Mouse (Mus musculus): ENCODE measurements around the gene Dpp9.
"Not testable (repeated sequence)": the region's sequence is repeated elsewhere in the genome, so short reads cannot be mapped to it uniquely, and the experiment has no call there.

Dpp9 gene

DNA sequence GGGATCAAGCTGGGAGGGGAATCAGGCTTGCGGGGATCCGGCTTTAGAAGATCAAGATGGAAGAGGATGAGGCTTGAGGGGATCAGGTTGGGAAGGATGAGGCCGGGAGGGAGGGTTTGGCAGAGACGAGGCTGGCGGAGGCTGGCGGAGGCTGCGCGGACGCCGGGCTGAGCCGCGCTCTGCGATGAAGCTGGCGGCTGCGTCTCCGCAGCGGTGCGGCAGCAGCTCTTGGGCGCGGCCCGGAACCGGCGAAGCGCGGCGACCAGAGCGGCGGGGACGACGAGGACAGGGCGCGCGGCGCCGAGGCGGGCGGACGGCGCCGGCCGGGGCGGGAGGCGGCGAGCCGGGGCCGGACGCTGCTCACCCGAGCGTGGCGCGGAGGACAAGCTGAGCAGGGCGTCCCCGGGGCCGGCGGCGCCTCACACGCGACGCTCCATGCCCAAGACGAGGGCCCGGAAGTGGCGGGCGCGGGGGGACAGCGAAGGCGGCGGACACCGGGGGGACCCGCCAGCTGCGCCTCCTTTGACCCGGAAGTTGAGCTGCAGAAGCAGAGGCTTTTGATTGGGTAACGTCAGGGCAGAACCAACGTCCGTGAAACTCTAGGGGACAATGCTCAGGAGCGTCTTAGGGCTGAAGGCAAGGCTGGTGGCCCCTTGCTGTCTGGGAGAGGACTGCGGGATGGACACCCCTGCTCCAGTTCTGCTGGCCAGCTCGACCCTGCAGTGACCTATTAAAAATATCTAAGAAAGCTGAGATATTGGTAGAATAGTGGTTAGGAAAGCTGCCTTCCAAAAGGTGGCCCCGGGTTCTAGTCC, at the start of gene Dpp9:
TSS of gene Dpp9 (minus strand) at position 529 of the 815 bp plus-strand sequence.
- peak; percentile 90 to 91 for DNase-seq (ENCODE audit: low spot score in 2 of 2)

DNA sequence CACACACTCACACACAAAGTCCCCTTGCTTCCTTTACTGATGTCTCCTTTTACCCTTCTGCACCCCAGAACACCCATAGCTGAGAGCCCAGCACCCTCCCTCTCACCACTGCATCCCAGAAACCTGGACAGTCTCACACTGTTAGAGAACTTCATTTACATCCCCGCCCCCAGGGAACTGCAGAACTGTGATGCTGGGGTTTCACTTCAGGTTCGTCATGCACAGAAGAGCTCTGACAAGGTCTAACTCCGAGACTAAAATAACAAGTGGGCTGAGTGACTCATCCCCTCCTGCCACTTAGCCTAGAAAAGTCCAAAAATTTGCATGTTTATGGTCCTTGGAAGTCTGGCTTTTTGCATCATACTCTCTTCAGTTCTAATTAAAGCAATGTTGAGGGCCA, 47.6 kb upstream of the Dpp9 start:
- DNase-seq (ENCODE audit: low spot score in 2 of 2): no peak

DNA sequence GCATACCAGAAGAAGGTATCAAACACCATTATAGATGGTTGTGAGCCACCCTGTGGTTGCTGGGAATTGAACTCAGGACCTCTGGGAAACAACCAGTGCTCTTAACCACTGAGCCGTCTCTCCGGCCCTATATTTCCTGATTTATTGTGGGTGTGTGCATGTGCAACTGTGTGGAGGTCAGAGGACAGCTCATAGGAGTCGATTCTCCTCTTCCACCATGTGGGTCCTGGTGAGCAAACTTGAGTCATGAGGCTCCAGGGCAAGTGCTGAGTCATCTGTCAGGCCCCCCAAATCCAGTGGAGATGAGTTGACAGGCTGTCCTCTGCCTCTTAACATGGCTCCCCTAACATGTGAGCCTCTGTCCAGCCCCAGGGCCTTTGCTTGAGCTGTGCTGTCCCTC, 47.2 kb upstream of the Dpp9 start:
- DNase-seq (ENCODE audit: low spot score in 2 of 2): no peak

DNA sequence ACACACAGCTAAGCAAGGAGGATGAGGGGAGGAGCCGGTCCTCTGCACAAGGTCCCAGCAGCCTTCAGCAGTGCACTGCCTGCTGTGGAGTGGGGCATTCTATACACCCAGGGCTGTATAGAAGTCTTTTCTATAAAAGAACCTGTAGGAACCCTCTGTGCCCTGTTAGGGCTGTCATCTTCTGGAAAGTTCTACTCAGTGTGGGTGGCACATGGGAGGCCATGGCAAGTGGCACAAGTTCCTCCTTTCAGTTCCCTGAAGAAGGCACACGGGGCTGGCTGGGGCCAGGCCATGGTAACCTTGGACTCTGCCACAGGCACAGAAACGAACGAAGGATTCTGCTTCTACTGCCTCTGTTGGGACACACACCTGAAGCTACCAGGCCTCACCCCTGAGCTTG, 46.3 kb upstream of the Dpp9 start:
- DNase-seq (ENCODE audit: low spot score in 2 of 2): no peak

DNA sequence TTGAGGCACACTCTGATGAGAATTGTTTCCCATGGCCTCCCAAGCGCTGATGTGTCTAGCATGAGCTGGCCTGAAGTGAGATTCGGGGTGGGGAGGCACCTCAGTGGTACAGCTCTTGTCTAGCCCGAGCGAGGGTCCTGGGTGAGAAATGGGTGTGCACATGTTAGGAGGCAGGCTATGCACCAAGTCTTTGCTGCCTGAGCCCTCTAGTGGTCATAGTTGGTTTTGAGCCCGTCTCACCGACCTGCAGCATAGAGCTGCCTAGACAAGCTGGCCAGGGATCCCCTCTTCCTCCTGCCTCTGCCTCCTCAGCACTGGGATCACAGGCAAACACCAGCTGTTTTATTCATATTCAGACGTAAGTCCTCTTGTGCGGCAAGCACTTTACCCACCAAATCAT, 45.3 kb upstream of the Dpp9 start:
- peak in 1 of 2 experiments; percentile 74 for DNase-seq (ENCODE audit: low spot score in 2 of 2)

DNA sequence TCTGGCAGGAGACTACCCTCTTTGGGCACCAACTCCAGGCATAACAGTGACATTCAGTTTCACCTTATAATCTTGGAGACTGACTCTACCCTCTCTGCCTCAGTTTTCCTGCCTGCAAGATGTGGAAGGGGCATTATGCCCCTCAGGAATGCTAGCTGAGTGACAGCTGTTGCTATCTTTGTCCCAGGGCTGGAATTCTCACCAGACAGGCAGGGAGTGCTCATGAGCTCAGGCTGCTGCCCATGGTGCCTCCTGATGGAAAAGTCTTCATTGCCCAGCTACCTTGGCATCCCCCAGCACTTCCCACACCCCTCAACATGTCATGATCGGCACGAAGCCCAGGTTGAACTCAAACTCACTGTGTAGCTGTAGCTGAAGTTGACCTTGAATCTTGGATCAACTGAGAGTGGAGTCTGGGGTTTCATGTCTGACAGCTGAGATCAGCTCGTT, 44.0 kb upstream of the Dpp9 start:
- no peak for DNase-seq (ENCODE audit: low spot score in 2 of 2)

DNA sequence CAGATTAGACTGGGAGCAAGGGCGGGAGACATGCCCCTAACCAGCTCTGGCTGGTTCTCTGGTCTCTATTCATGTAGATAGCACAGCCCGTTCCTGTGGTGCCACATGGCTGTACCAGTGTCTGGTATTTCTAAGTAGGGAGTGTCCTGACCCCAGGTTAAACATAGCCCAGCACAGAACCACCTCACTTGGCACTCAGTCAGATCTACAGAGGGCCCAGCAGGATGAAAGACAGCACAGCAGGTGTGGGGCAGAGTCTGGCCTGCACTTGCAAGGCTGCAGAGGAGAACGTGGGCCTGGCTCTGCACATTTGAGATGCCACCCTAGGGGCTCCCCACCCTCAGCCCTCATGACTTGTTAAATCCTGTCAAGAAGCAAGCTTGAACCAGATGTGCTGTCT, 42.5 kb upstream of the Dpp9 start:
- DNase-seq (ENCODE audit: low spot score in 2 of 2): no peak

DNA sequence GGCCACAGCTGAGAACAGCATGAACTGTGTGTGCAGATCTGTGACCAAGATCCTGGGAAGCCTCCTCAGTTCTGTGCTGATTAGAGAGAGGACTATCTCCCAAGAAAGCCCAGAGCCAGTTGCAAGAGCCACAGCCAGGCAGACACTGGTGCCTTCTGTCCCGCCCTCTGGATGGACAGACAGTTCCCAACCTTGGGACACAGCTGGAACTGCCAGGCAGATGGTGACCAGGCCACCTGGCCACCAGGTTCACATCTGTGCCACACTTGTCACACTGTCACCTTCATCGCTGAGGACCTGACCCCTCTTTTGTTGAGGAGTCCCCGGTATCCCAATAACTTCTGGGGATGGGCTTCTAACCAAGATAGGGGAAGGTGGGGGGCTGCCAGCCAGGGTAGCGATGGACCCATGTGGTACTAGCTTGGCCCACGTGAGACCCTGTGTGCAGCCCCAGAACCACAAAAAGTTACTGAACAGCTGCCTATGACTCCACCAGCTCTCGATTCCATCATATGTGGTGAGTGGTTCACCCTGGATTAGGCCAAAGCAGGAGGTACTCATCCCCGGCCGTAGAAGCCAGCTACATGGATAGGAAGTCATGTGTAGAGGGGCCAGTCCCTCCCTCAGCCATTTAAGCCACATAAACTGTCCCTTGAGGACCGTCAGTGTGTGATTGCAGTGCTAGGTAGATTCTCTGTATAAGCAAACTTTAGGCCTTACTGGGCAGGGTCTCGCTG, 40.8 kb upstream of the Dpp9 start:
- no peak for DNase-seq (ENCODE audit: low spot score in 2 of 2)

DNA sequence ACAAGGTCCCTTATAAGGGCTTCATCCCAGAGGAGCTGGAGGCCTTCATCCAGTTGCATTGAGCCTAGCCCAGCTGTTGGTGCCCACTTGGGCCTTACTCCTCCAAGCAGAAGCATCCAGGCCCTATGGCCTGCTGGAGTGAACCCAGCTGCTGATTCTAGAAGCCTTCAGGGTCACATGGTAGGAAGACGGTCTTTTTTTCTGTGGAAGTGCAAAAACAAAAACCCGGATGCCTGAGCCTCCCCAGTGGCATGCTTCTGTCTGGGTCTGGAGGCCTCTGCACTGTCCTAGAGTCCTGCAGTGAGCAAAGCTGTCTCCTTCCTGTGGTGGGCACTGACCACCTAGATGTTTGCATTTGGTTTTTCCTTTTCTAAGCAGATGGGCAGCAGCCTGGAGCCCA, 40.1 kb upstream of the Dpp9 start:
- not testable (repeated sequence) for DNase-seq (ENCODE audit: low spot score in 2 of 2)

DNA sequence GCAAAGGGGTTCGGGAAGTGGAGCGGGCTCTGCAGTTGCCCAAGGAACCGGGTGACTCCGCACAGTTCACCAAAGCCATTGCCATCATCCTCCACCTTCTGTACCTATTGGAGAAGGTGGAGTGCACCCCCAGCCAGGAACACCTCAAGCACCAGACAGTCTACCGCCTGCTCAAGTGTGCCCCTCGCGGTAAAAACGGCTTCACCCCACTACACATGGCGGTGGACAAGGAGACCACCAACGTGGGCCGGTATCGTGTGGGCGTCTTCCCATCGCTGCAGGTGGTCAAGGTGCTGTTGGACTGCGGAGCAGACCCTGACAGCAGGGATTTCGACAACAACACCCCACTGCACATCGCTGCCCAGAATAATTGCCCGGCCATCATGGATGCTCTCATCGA, 39.6 kb upstream of the Dpp9 start:
- not testable (repeated sequence) for DNase-seq (ENCODE audit: low spot score in 2 of 2)

DNA sequence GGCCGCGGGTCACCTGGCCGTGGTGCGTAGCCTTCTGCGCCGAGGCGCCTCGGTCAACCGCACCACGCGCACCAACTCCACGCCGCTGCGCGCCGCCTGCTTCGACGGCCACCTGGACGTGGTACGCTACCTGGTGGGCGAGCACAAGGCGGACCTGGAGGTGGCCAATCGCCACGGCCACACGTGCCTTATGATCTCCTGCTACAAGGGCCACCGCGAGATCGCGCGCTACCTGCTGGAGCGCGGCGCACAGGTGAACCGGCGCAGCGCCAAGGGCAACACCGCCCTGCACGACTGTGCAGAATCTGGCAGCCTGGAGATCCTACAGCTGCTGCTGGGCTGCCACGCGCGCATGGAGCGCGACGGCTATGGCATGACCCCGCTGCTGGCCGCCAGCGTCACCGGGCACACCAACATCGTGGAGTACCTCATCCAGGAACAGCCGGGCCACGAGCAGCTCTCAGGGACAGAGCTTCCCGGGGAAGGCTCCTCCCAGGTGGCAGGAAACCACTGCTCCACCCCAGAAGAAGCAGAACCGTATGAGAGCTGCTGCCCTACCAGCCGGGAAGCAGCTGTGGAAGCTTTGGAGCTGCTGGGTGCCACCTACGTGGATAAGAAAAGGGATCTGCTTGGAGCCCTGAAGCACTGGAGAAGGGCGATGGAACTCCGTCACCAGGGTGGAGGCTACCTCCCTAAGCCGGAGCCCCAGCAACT, 38.6 kb upstream of the Dpp9 start:
- DNase-seq (ENCODE audit: low spot score in 2 of 2): no peak

DNA sequence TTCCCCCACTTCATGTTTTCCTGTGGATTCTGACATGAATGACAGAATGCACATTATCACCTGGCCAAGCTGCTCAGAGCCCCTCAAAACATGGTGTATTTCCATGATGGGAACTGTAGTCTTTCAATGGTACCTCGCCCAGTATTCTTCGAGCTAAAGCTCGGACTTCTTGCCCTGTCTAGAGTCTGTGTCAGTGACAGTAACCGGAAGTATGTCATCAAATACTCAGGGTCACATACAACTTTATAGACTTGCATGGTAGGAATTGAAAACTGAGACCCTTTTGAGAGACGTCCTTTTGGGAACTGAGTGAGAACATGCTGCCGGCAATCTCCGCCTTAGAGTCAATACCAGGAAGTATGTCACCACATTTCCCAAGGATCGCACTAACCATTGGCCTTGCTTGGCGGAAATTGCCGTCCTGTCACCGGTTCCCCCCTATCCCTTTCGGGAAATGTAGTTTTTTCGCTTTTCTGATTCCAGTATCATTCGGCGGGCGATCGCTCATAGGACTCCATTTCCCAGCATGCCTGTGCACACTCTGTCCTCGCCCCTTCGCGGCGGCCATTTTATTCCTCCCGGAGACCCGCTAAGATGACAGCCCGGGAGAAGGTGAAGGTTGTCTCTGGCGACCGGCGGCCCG, 37.7 kb upstream of the Dpp9 start, which contains the start of gene Fem1a:
TSS of gene Fem1a (plus strand) at position 572 of the 643 bp plus-strand sequence.
- peak; percentile 91 for DNase-seq (ENCODE audit: low spot score in 2 of 2)

DNA sequence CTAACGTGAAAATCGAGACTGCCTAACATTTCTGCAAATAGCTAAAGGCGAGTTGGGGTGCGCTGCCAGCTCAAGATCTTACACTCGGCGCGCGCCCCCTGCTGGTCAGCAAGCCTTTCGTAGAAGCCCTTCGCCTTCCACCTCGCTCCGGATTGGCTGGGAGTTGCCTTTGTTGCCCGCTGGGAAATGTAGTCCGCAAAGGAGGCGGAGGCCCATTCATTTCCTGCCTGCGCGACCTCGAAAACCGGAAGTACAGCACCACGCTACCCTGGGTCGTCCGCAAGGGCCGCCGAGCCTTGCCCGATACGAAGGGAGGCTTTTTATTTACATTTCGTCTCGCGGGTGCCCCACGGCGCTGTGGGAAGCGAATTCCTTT, 37.1 kb upstream of the Dpp9 start:
- DNase-seq (ENCODE audit: low spot score in 2 of 2): peak; percentile 95 to 99

DNA sequence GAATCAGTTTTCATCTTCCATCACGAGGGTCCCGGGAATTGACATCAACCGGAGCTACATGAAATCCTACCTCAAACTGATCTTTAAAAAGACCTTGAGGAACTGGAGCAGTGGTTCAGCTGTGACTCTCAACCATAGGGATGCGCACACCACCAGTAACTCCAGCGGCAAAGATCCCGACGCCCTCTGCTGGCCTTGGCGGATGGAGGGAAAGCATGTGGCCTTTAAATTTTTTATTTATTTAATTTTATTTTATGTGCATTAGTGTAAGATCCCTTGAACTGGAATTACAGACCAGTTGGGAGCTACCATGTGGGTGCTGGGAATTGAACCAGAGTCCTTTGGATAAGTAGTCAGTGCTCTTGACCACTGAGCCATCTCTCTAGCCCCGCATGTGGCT, 36.7 kb upstream of the Dpp9 start:
- DNase-seq (ENCODE audit: low spot score in 2 of 2): no peak

DNA sequence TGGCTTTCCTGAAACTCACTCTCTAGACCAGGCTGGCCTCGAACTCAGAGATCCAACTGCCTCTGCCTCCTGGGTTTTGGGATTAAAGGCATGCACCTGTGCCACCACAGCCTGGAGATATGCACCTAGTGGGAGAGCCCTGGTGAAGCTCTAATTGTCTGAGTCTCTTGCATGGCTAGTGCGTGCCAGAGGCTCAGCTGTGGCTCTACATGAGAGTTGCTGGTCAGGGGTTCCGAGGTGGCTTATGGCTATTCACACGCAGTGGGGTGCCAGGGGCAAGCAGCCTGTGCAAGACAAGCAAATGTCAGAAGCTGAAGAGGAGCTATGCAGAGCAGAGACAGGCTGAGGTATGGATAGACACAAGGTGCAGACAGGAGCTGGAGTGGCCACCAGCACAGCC, 36.0 kb upstream of the Dpp9 start:
- no peak for DNase-seq (ENCODE audit: low spot score in 2 of 2)

DNA sequence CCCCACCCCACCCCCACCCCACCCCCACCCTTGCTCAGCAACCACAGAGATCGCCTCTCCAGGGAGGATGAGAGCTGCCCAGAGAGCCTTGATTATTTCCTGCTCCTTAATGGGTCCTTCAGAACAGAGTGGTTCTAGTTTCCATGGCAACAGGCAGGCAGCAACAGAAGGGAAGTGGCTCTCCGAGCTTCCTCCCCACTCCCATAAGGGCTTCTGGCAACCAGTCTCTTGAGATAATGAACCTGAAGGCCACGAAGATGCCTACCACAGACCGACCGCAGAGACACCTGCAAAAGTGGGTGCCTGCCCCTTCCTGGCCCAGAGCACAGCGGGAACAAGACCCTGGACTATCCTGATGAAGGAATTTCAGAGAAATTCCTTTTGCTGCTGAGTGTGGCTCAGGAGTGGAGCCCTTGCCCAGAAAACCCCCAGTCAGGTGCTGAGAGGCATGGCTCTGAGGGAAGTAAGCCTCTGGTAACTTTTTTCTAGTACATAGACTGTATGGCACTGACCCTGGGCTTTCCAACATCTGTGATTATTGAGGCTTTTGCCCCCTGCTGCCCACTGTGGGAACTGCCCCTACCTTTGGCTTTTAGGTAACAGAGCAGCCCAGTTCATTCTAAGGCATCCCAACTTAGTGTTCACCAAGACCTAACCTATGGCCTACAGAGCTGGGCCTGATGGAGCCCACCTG, 32.6 kb upstream of the Dpp9 start:
- no peak for DNase-seq (ENCODE audit: low spot score in 2 of 2)

DNA sequence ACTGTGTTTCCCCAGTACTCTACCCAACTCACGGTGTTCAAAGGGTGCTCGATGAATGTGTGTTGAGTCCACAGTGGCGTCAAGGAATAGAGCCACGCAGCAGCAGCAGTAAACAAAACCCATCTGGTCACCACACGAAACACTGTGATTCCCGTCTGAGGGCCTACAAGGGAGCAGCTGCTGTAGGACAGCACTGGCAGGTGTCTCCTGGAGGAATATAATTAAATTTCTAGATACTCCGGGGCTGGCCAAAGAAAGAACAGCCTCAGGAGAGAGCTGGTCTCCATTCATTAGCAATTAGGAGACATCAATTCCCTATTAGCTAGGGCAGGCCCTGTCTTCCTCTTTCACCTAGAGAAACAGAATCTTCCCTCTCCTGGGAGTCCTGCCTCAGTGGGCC, 26.9 kb upstream of the Dpp9 start:
- DNase-seq (ENCODE audit: low spot score in 2 of 2): no peak

DNA sequence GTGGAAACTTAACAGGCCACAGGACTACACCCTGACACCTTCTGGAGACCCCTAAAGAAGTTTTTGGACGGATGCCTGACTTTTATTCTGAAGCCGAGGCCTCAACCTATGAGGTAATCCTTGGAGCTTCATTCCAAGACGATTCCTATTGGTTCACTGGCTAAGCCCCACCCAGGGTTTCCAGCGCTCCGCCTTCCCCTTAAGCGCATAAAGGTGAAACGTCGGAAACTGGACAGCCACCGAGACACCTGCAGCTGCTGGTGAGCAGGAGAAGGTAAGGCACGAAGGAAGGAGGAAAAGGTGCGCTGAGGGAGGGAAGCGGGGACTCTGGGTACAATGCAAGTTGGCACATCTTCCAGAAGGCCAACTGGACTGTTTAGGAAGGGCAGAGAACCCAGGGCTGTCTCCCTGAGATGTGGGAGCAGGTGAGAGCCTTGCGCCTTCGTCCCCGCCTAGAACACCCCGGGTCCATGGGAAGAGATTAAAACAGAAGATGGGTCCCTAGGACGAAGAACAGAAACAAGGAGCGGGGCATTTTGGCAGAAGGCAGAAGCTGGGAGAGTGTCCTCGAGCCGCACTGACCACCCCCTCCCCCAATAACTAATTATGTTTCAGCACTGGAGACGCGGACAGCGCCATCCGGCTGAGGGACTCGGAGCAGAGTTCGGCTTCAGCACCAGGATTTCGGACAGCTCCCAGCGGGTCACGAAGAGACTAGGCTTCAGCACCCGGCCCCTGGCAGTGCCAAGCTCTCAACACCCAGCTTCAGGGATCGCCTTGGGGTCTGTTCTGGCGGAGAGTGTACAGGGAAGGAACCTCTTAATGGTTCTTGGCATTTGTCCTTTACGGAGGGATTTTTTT, 23.1 kb upstream of the Dpp9 start:
- DNase-seq (ENCODE audit: low spot score in 2 of 2): peak; percentile 74 to 94

DNA sequence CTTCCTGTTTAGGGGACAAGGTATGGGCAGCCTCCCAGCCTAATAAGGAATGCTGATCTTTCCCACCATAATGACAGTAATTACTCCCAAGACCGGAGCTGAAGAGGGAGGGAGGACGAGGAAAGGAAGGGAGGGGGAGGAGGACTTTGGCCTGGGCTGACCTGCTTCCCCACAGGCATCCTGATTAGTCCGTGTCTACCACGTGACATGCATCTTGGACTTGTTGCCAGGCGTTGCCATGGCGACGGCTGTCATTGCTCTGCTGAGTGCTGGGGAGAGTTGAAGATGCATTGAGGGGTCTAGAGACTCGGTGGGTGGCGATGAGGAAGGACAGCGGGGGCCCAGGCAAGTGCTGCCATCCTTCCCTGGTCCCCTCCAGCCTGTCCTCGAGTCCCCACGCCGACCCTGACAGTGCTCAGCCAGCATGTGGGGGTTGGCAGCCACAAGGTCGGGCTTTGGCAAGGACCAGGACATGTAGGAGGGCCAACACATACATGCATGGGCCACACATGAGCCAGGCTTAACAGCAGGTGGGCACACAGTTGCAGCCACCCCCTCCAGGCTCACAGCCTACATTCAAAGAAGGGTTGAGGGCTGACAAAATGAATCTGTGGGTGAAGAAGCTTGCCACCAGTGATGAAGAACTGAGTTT, 15.2 kb upstream of the Dpp9 start:
- no peak for DNase-seq (ENCODE audit: low spot score in 2 of 2)

DNA sequence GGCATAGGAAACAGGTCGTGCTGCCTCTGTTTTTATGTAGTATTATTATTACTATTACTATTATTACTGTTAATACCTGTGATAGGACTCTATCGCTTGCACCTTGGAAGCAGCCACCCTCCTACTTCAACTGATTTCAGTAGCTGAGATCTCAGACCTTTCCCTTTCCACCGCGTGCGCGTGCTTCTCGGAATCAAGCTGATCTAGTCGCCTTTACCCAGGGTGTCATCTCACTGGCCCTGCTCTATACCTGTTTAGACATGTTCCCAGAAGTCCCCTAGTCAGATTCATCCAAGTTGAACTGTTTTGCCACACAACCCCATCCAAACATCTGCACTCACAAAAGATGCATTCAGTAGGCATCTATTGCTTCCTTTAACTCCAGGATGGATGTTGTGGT, 14.7 kb upstream of the Dpp9 start:
- DNase-seq (ENCODE audit: low spot score in 2 of 2): no peak
